Mouse (Mus musculus): Measurements from ENCODE around the gene Ciz1. TPM values are rescaled to one million over a fixed set of nuclear protein-coding genes. Genes with fewer than 3 reads are reported as not detected.

Ciz1 gene
- polyA plus RNA-seq, 1 experiment: 171 TPM

- no peak for TF ChIP-seq CTCF (IDR thresholded peaks at IDR 0.05; ENCODE audit: extremely low read depth, insufficient read depth, low read length)
- TF ChIP-seq POLR2A (IDR thresholded peaks at IDR 0.05; ENCODE audit: extremely low read depth, insufficient read depth, low read length): no peak
These were observed 68.0 kb downstream of the Ciz1 start for GRCm38 (mm10) chr2:32420066-32420608.

GRCm38 (mm10) chr2:32420647-32421046, 68.5 kb downstream of the Ciz1 start:
- H3K4me3 ChIP-seq (ENCODE audit: insufficient read depth, low read length): no peak overlapping the region
- TF ChIP-seq CTCF (IDR thresholded peaks at IDR 0.05; ENCODE audit: extremely low read depth, insufficient read depth, low read length) (no peak), POLR2A (IDR thresholded peaks at IDR 0.05; ENCODE audit: extremely low read depth, insufficient read depth, low read length) (no peak)
- peaks cover 3% of the 10 kb centered on the region for H3K4me1 ChIP-seq (ENCODE audit: control insufficient read depth, insufficient read depth, low read length)
- H3K27ac ChIP-seq (ENCODE audit: insufficient read depth, low read length): no peak overlapping the region

More at GRCm38 (mm10) chr2:32420066-32420608, 68.0 kb downstream of the Ciz1 start:
- H3K27ac ChIP-seq (ENCODE audit: insufficient read depth, low read length): no peak overlapping the region
- peaks cover 3% of the 10 kb centered on the region for H3K4me1 ChIP-seq (ENCODE audit: control insufficient read depth, insufficient read depth, low read length)
- H3K4me3 ChIP-seq (ENCODE audit: insufficient read depth, low read length): no peak overlapping the region

GRCm38 (mm10) chr2:32421851-32422251, 69.7 kb downstream of the Ciz1 start:
- Histone ChIP-seq H3K4me1 (ENCODE audit: control insufficient read depth, insufficient read depth, low read length) (peaks cover 3% of the 10 kb centered on the region), H3K27ac (ENCODE audit: insufficient read depth, low read length) (no peak overlapping the region), H3K4me3 (ENCODE audit: insufficient read depth, low read length) (no peak overlapping the region)
- TF ChIP-seq POLR2A (IDR thresholded peaks at IDR 0.05; ENCODE audit: extremely low read depth, insufficient read depth, low read length): no peak

GRCm38 (mm10) chr2:32423481-32424331, 71.6 kb downstream of the Ciz1 start:
- Histone ChIP-seq H3K4me1 (ENCODE audit: control insufficient read depth, insufficient read depth, low read length) (peaks cover 8% of the 10 kb centered on the region), H3K27ac (ENCODE audit: insufficient read depth, low read length) (0 out of 2 replicates have a peak overlapping the region, but pooled peaks have one; percentile 5), H3K4me3 (ENCODE audit: insufficient read depth, low read length) (peak overlapping the region; percentile 25)
- peak; percentile 30; the same call in 1 of the 2 replicates for TF ChIP-seq POLR2A (IDR thresholded peaks at IDR 0.05; ENCODE audit: extremely low read depth, insufficient read depth, low read length)
- no peak for TF ChIP-seq CTCF (IDR thresholded peaks at IDR 0.05; ENCODE audit: extremely low read depth, insufficient read depth, low read length)

GRCm38 (mm10) chr2:32424796-32425195, 72.7 kb downstream of the Ciz1 start:
- TF ChIP-seq POLR2A (IDR thresholded peaks at IDR 0.05; ENCODE audit: extremely low read depth, insufficient read depth, low read length): no peak
- TF ChIP-seq CTCF (IDR thresholded peaks at IDR 0.05; ENCODE audit: extremely low read depth, insufficient read depth, low read length): no peak
- H3K4me1 ChIP-seq (ENCODE audit: control insufficient read depth, insufficient read depth, low read length): peaks cover 18% of the 10 kb centered on the region
- no peak overlapping the region for H3K4me3 ChIP-seq (ENCODE audit: insufficient read depth, low read length)
- H3K27ac ChIP-seq (ENCODE audit: insufficient read depth, low read length): no peak overlapping the region

- Histone ChIP-seq H3K27ac (ENCODE audit: insufficient read depth, low read length) (no peak overlapping the region), H3K4me1 (ENCODE audit: control insufficient read depth, insufficient read depth, low read length) (peaks cover 18% of the 10 kb centered on the region), H3K4me3 (ENCODE audit: insufficient read depth, low read length) (no peak overlapping the region)
- 0 out of 2 replicates have a peak, but pooled peaks have one; percentile 12 for TF ChIP-seq POLR2A (IDR thresholded peaks at IDR 0.05; ENCODE audit: extremely low read depth, insufficient read depth, low read length)
- no peak for TF ChIP-seq CTCF (IDR thresholded peaks at IDR 0.05; ENCODE audit: extremely low read depth, insufficient read depth, low read length)
These were observed 73.4 kb downstream of the Ciz1 start for GRCm38 (mm10) chr2:32425568-32425967.

- no peak overlapping the region for H3K4me3 ChIP-seq (ENCODE audit: insufficient read depth, low read length)
- no peak overlapping the region for H3K27ac ChIP-seq (ENCODE audit: insufficient read depth, low read length)
- H3K4me1 ChIP-seq (ENCODE audit: control insufficient read depth, insufficient read depth, low read length): peaks cover 18% of the 10 kb centered on the region
- TF ChIP-seq CTCF (IDR thresholded peaks at IDR 0.05; ENCODE audit: extremely low read depth, insufficient read depth, low read length): no peak
- TF ChIP-seq POLR2A (IDR thresholded peaks at IDR 0.05; ENCODE audit: extremely low read depth, insufficient read depth, low read length): no peak
These were observed 74.0 kb downstream of the Ciz1 start for GRCm38 (mm10) chr2:32426141-32426540.

GRCm38 (mm10) chr2:32427720-32428119, 75.6 kb downstream of the Ciz1 start:
- H3K27ac ChIP-seq (ENCODE audit: insufficient read depth, low read length): no peak overlapping the region
- H3K4me1 ChIP-seq (ENCODE audit: control insufficient read depth, insufficient read depth, low read length): peaks cover 19% of the 10 kb centered on the region
- peak overlapping the region; percentile 52; the same call in 1 of the 2 replicates for H3K4me3 ChIP-seq (ENCODE audit: insufficient read depth, low read length)
- TF ChIP-seq CTCF (IDR thresholded peaks at IDR 0.05; ENCODE audit: extremely low read depth, insufficient read depth, low read length): no peak
- no peak for TF ChIP-seq POLR2A (IDR thresholded peaks at IDR 0.05; ENCODE audit: extremely low read depth, insufficient read depth, low read length)

- Histone ChIP-seq H3K4me1 (ENCODE audit: control insufficient read depth, insufficient read depth, low read length) (peaks cover 19% of the 10 kb centered on the region), H3K27ac (ENCODE audit: insufficient read depth, low read length) (no peak overlapping the region), H3K4me3 (ENCODE audit: insufficient read depth, low read length) (peak overlapping the region; percentile 52)
- TF ChIP-seq POLR2A (IDR thresholded peaks at IDR 0.05; ENCODE audit: extremely low read depth, insufficient read depth, low read length): 0 out of 2 replicates have a peak, but pooled peaks have one; percentile 51
- TF ChIP-seq CTCF (IDR thresholded peaks at IDR 0.05; ENCODE audit: extremely low read depth, insufficient read depth, low read length): no peak
These were observed 76.2 kb downstream of the Ciz1 start for GRCm38 (mm10) chr2:32428262-32428722.
